Mouse (Mus musculus): Measurements from ENCODE around the gene Zfp687.

Gene Zfp687

GRCm38 (mm10) chr3:95016532-95017056, 1.3 kb upstream of the Zfp687 start:
- no peak for DNase-seq (ENCODE audit: extremely low spot score)

- DNase-seq (ENCODE audit: extremely low spot score): peak; percentile 90
Measured at GRCm38 (mm10) chr3:95015891-95016531, 763 bp upstream of the Zfp687 start.

GRCm38 (mm10) chr3:95014428-95015151, 658 bp downstream of the Zfp687 start:
- DNase-seq (ENCODE audit: extremely low spot score): no peak

GRCm38 (mm10) chr3:95013699-95014427, 1.4 kb downstream of the Zfp687 start:
- no peak for DNase-seq (ENCODE audit: extremely low spot score)

- DNase-seq (ENCODE audit: extremely low spot score): no peak
Measured at GRCm38 (mm10) chr3:95012982-95013381, 2.3 kb downstream of the Zfp687 start.

GRCm38 (mm10) chr3:95010396-95010795, 4.9 kb downstream of the Zfp687 start:
- no peak for DNase-seq (ENCODE audit: extremely low spot score)

GRCm38 (mm10) chr3:95007706-95008105, 7.5 kb downstream of the Zfp687 start:
- no peak for DNase-seq (ENCODE audit: extremely low spot score)

GRCm38 (mm10) chr3:95005651-95006050, 9.6 kb downstream of the Zfp687 start:
- no peak for DNase-seq (ENCODE audit: extremely low spot score)

- DNase-seq (ENCODE audit: extremely low spot score): no peak
Measured at GRCm38 (mm10) chr3:95003273-95003672, 12.0 kb downstream of the Zfp687 start.

GRCm38 (mm10) chr3:95002569-95002968, 12.7 kb downstream of the Zfp687 start:
- no peak for DNase-seq (ENCODE audit: extremely low spot score)

GRCm38 (mm10) chr3:94996946-94997345, 18.3 kb downstream of the Zfp687 start:
- DNase-seq (ENCODE audit: extremely low spot score): peak; percentile 70

- DNase-seq (ENCODE audit: extremely low spot score): no peak
Measured at GRCm38 (mm10) chr3:94989159-94989761, 26.0 kb downstream of the Zfp687 start.

GRCm38 (mm10) chr3:94987578-94987977, 27.7 kb downstream of the Zfp687 start:
- no peak for DNase-seq (ENCODE audit: extremely low spot score)

- no peak for DNase-seq (ENCODE audit: extremely low spot score)
Measured at GRCm38 (mm10) chr3:94985513-94985912, 29.7 kb downstream of the Zfp687 start.

- DNase-seq (ENCODE audit: extremely low spot score): no peak
Measured at GRCm38 (mm10) chr3:94984312-94984711, 30.9 kb downstream of the Zfp687 start.

GRCm38 (mm10) chr3:94974528-94975422, 40.5 kb downstream of the Zfp687 start, which contains the start of gene Pi4kb:
Gene Pi4kb (plus strand): TSS chr3:94974731.
- peak; percentile 96 for DNase-seq (ENCODE audit: extremely low spot score)

- no peak for DNase-seq (ENCODE audit: extremely low spot score)
Measured at GRCm38 (mm10) chr3:94974026-94974527, 41.2 kb downstream of the Zfp687 start.

- DNase-seq (ENCODE audit: extremely low spot score): no peak
Measured at GRCm38 (mm10) chr3:94973620-94974019, 41.6 kb downstream of the Zfp687 start.

GRCm38 (mm10) chr3:94972552-94972951, 42.7 kb downstream of the Zfp687 start:
- no peak for DNase-seq (ENCODE audit: extremely low spot score)

GRCm38 (mm10) chr3:94965878-94966277, 49.4 kb downstream of the Zfp687 start:
- DNase-seq (ENCODE audit: extremely low spot score): no peak

GRCm38 (mm10) chr3:94964989-94965388, 50.3 kb downstream of the Zfp687 start:
- no peak for DNase-seq (ENCODE audit: extremely low spot score)

Data from embryo, embryonic 9.5 days (tissue).